14 mouse cellular contexts compared by ENCODE assay signal in the genomic region with DNA sequence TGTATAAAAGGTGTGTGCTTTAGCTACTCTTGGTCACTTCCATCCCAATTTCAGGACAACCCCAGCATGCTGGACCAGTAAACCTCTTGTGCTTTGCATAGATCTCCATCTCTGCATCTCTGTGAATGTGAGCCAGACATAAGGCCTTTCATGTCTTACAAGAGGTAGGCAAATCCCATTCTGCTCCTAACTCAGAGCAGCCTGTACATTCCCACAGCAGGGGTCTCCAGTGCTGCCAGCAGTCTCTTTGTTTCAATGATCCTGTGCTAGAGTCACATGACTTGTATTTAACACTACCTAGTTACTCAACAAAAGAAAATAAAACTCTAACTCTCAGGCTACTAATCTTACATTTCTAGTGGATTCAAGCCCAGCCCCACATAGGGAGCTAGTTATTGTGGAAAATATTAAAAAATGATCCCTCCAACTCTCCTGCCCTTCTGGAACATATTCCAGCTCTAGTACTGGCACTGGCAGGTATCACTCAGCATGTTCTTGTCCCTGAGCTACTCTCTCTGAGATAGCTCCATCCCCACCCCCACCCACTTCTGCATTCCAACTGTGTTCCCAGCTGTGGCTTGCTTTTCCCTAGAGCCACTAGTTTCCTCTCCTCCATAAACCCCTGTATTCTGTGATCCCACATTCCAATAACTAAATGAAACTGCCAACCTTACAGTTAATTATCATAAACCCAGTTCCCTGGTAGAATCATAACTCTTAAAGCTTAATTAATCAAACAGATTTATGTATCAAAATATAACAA. TPM values are rescaled to one million over a fixed set of nuclear protein-coding genes. Genes with fewer than 3 reads are reported as not detected.
"Had no signal": no experiment of that assay in that cellular context is flagged by ENCODE, and none has a peak within 500 bp of the region (broad histone marks: within the 10 kb centered on the region; RNA-seq: fewer than 3 reads in every experiment).

No protein-coding gene starts in this region.

RNA-seq across cellular contexts. Expression of gene Gm1527, which starts 32.6 kb away (rescaled TPM):
- polyA plus RNA-seq: kidney, embryonic 15.5 days; limb, embryonic 12.5 days; liver, adult 2 months; liver, embryonic 13.5 days; liver, embryonic 16.5 days; lung, adult 2 months; lung, embryonic 16.5 days; midbrain, embryonic 11.5 days; midbrain, embryonic 14.5 days; midbrain, postnatal 0 days; neural tube, embryonic 15.5 days; stomach, embryonic 14.5 days; stomach, postnatal 0 days; thymus, adult 2 months had no signal
